In genomic region chr4:102990016-102990415, GRCm38 (mm10) we compare ENCODE assay signal across 32 mouse cellular contexts. TPM values are rescaled to one million over a fixed set of nuclear protein-coding genes. Genes with fewer than 3 reads are reported as not detected.
DNase-seq lines count a peak whose midpoint lies in the region; ATAC-seq and TF ChIP-seq lines count a peak whose summit lies in the region.
"Had no signal": no experiment of that assay in that cellular context is flagged by ENCODE, and none has a peak within 500 bp of the region (broad histone marks: within the 10 kb centered on the region; RNA-seq: fewer than 3 reads in every experiment).

No protein-coding gene starts in this region.

- no peaks in the 10 kb centered on the region for H3K27me3 ChIP-seq in heart, embryonic 15.5 days
- H3K27me3 ChIP-seq in thymus, adult 2 months (ENCODE audit: control insufficient read depth, insufficient read depth, low read length): no peaks in the 10 kb centered on the region
- H3K27me3 ChIP-seq: CH12.LX; hindbrain, embryonic 13.5 days; intestine, embryonic 15.5 days; Patski had no signal

- H3K9me3 ChIP-seq in heart, embryonic 15.5 days (replicated peaks): no peaks in the 10 kb centered on the region
- H3K9me3 ChIP-seq: G1E; hindbrain, embryonic 10.5 days; hindbrain, embryonic 13.5 days; intestine, embryonic 15.5 days had no signal

- no peak overlapping the region for H3K9ac ChIP-seq in heart, embryonic 15.5 days
- H3K9ac ChIP-seq: forebrain, postnatal 0 days; hindbrain, embryonic 13.5 days; intestine, embryonic 15.5 days had no signal

- TF ChIP-seq CTCF in thymus, adult 2 months (IDR thresholded peaks at IDR 0.05; ENCODE audit: borderline replicate concordance, control insufficient read depth, extremely low read depth, insufficient read depth, low read length, poor library complexity): no peak

- TF ChIP-seq POLR2A in thymus, adult 2 months (IDR thresholded peaks at IDR 0.05; ENCODE audit: control insufficient read depth, extremely low read depth, insufficient read depth, low read length, poor library complexity): no peak

- WGBS in heart, embryonic 15.5 days: 64% methylated on average over 4 of the region's 4 CpGs
- 42% methylated on average over 4 of the region's 4 CpGs for WGBS in thymus, adult 2 months

- no peak for ATAC-seq in heart, embryonic 15.5 days (replicated peaks; ENCODE audit: insufficient number of reproducible peaks, insufficient read depth, low FRiP score, low read depth)
- no peak for ATAC-seq in erythroblast, adult 5-6 weeks (replicated peaks; ENCODE audit: low FRiP score, poor library complexity, severe bottlenecking)
- ATAC-seq: forebrain, embryonic 14.5 days; forebrain, postnatal 0 days; hindbrain, embryonic 16.5 days; intestine, embryonic 15.5 days; Patski had no signal

- H3K4me3 ChIP-seq in heart, embryonic 15.5 days: no peak overlapping the region
- H3K4me3 ChIP-seq in thymus, adult 2 months (ENCODE audit: control insufficient read depth, insufficient read depth, low read length): no peak overlapping the region
- H3K4me3 ChIP-seq: heart, adult 2 months; hindbrain, embryonic 10.5 days; hindbrain, embryonic 13.5 days; intestine, embryonic 15.5 days had no signal

- intact Hi-C loops in heart, postnatal 36 days (cut with DNase I): no loop called here

- no peaks in the 10 kb centered on the region for H3K4me1 ChIP-seq in heart, embryonic 15.5 days (replicated peaks)
- H3K4me1 ChIP-seq in thymus, adult 2 months (replicated peaks; ENCODE audit: control insufficient read depth, insufficient read depth, low read length): peaks cover 31% of the 10 kb centered on the region
- H3K4me1 ChIP-seq: hindbrain, embryonic 10.5 days; intestine, embryonic 15.5 days had no signal

- no peaks in the 10 kb centered on the region for H3K36me3 ChIP-seq in heart, embryonic 15.5 days
- no peaks in the 10 kb centered on the region for H3K36me3 ChIP-seq in thymus, adult 2 months (ENCODE audit: control insufficient read depth, insufficient read depth, low read length)
- H3K36me3 ChIP-seq: G1E; hindbrain, embryonic 10.5 days; hindbrain, embryonic 13.5 days; intestine, embryonic 15.5 days had no signal

- no peak overlapping the region for H3K4me2 ChIP-seq in heart, embryonic 15.5 days
- H3K4me2 ChIP-seq: heart, embryonic 11.5 days; hindbrain, embryonic 13.5 days; intestine, embryonic 15.5 days had no signal

- no peak for DNase-seq in heart, postnatal 36 days
- peak; percentile 47 for DNase-seq in thymus, adult 2 months
- peak; percentile 63 for DNase-seq in thymus, postnatal 14 days
- peak; percentile 63 for DNase-seq in thymus, postnatal 4 days
- no peak for DNase-seq in left cerebral cortex, adult 11 months (ENCODE audit: low spot score)
- DNase-seq: adrenal gland, postnatal 10 days; adrenal gland, postnatal 36 days; cerebellum, adult 18-20 months; cerebellum, adult 9-10 months; cerebellum, postnatal 14 days; forebrain, postnatal 0 days; gastrocnemius, postnatal 25 days; heart, adult 2 months had no signal

- peak overlapping the region; percentile 12; the same call in 1 of the 2 replicates for H3K27ac ChIP-seq in heart, embryonic 15.5 days
- peak overlapping the region; percentile 100 for H3K27ac ChIP-seq in thymus, adult 2 months (ENCODE audit: control insufficient read depth, insufficient read depth, low read length)
- H3K27ac ChIP-seq: heart, adult 2 months; hindbrain, embryonic 10.5 days; hindbrain, embryonic 13.5 days; intestine, embryonic 15.5 days had no signal

RNA-seq across cellular contexts. Expression of gene Tctex1d1, which starts 11.6 kb away (rescaled TPM):
- polyA plus RNA-seq in heart, embryonic 15.5 days (2015; fragmentation: Nextera tagmentation; extraction: Ambion mirVana): 1.1 TPM in 1 of 2 replicates, not detected in the other
- total RNA-seq in heart, postnatal 36 days (2021): not detected
- 18.1 and 20.0 TPM in 2 replicates for polyA plus RNA-seq in thymus, adult 2 months (2012; rRNA removed)
- not detected in 2 replicates for total RNA-seq in erythroblast, adult 5-6 weeks (2015; ENCODE audit: low replicate concordance)
- 1.1 TPM in 1 of 2 replicates, not detected in the other for total RNA-seq in erythroblast, adult 5-6 weeks (2017; ENCODE audit: low replicate concordance)
- total RNA-seq: adrenal gland, adult 18-20 months; adrenal gland, postnatal 10 days; adrenal gland, postnatal 36 days; CH12.LX; gastrocnemius, adult 8-10 months; gastrocnemius, postnatal 25 days; heart, adult 2 months; heart, postnatal 25 days had no signal
- polyA plus RNA-seq: C2C12; G1E; heart, embryonic 11.5 days; heart, postnatal 0 days; Patski had no signal

RNA-seq across cellular contexts. Expression of gene Insl5, which starts 36.6 kb away (rescaled TPM):
- 1.1 TPM in 1 of 2 replicates, not detected in the other for polyA plus RNA-seq in heart, embryonic 15.5 days (2015; fragmentation: Nextera tagmentation; extraction: Ambion mirVana)
- total RNA-seq in heart, postnatal 36 days (2021): not detected
- 15.7 and 19.4 TPM in 2 replicates for polyA plus RNA-seq in thymus, adult 2 months (2012; rRNA removed)
- total RNA-seq in erythroblast, adult 5-6 weeks (2015; ENCODE audit: low replicate concordance): not detected in 2 replicates
- not detected in 2 replicates for total RNA-seq in erythroblast, adult 5-6 weeks (2017; ENCODE audit: low replicate concordance)
- total RNA-seq: adrenal gland, adult 18-20 months; adrenal gland, postnatal 10 days; adrenal gland, postnatal 36 days; CH12.LX; G1E; gastrocnemius, adult 8-10 months; gastrocnemius, postnatal 25 days; heart, adult 2 months; heart, postnatal 25 days had no signal
- polyA plus RNA-seq: C2C12; embryonic facial prominence, embryonic 14.5 days; forebrain, embryonic 11.5 days; forebrain, embryonic 14.5 days; forebrain, postnatal 0 days; G1E; gonadal fat pad, adult 2 months; heart, adult 2 months; heart, postnatal 0 days; hindbrain, embryonic 10.5 days; hindbrain, embryonic 13.5 days; Patski had no signal

Comparison
In these comparisons a context has a peak if more than half of its experiments do, and no peak if none do; other contexts are left out.
1. DNase-seq: peak in thymus, adult 2 months (single experiment), thymus, postnatal 14 days (single experiment) and thymus, postnatal 4 days (single experiment); none in heart, postnatal 36 days (0 of 2) and left cerebral cortex, adult 11 months (single experiment).